Mouse (Mus musculus) heart, embryonic 11.5 days (tissue): ENCODE data around the gene Hopx. TPM values are rescaled to one million over a fixed set of nuclear protein-coding genes. Genes with fewer than 3 reads are reported as not detected.

ENCODE experiments used
- ATAC-seq: fragments of 200-750 bp; cut with Nextera tagmentation; replicated peaks from 2 replicates; pipeline ENCODE4 v1.8.0; 2017; ENCODE audit warnings: moderate library complexity; ENCODE audit not compliant: insufficient number of reproducible peaks, low FRiP score, low TSS enrichment
- H3K27ac ChIP-seq: fragments of 300-500 bp; sonication (generic); 2 replicates; pipeline ENCODE4 v1.5.1; 2014; ENCODE audit warnings: mild to moderate bottlenecking, low read depth, low read length
- H3K27me3 ChIP-seq: fragments of 300-500 bp; sonication (generic); 2 replicates; pipeline ENCODE4 v1.6.1; 2014; ENCODE audit warnings: mild to moderate bottlenecking, low read length, mixed read lengths; ENCODE audit not compliant: control insufficient read depth, insufficient read depth
- H3K36me3 ChIP-seq: fragments of 300-500 bp; sonication (generic); 2 replicates; pipeline ENCODE4 v1.6.1; 2014; ENCODE audit warnings: mild to moderate bottlenecking, low read length, moderate library complexity, mixed read lengths; ENCODE audit not compliant: control insufficient read depth, insufficient read depth
- H3K4me1 ChIP-seq: fragments of 300-500 bp; sonication (generic); 2 replicates; pipeline ENCODE4 v1.6.1; 2014; ENCODE audit warnings: low read length; ENCODE audit not compliant: control insufficient read depth, insufficient read depth
- H3K4me2 ChIP-seq: fragments of 300-500 bp; sonication (generic); 2 replicates; pipeline ENCODE4 v1.6.1; 2014; ENCODE audit warnings: mild to moderate bottlenecking, moderate library complexity
- H3K4me3 ChIP-seq: fragments of 300-500 bp; sonication (generic); 2 replicates; pipeline ENCODE4 v1.5.1; 2014; ENCODE audit warnings: low read depth, low read length
- H3K9ac ChIP-seq: fragments of 300-500 bp; sonication (generic); 2 replicates; pipeline ENCODE4 v1.6.1; 2014; ENCODE audit warnings: mild to moderate bottlenecking, low read depth, low read length, moderate library complexity
- H3K9me3 ChIP-seq: fragments of 300-500 bp; sonication (generic); replicated peaks from 2 replicates; pipeline ENCODE4 v1.6.1; 2016; ENCODE audit warnings: low read length; ENCODE audit not compliant: control insufficient read depth
- WGBS: fragments of 180-500 bp; shearing (Covaris S2); extraction: QIAGEN DNeasy Blood & Tissue Kit; methylation state at CpG from one replicate; pipeline ENCODE4 v1.1.7; 2014; ENCODE audit not compliant: insufficient replicate concordance; 5-methylcytosine and 5-hydroxymethylcytosine counted together
- polyA plus RNA-seq: library from polyadenylated mRNA; unstranded; fragments of >200 nt; fragmentation: Nextera tagmentation; extraction: Ambion mirVana; gene quantifications from 2 replicates; pipeline ENCODE4 v1.2.1, GENCODE M21; 2014

Gene Hopx
- polyA plus RNA-seq, 1 experiment from 2014 or later, result 19.7 TPM

DNA sequence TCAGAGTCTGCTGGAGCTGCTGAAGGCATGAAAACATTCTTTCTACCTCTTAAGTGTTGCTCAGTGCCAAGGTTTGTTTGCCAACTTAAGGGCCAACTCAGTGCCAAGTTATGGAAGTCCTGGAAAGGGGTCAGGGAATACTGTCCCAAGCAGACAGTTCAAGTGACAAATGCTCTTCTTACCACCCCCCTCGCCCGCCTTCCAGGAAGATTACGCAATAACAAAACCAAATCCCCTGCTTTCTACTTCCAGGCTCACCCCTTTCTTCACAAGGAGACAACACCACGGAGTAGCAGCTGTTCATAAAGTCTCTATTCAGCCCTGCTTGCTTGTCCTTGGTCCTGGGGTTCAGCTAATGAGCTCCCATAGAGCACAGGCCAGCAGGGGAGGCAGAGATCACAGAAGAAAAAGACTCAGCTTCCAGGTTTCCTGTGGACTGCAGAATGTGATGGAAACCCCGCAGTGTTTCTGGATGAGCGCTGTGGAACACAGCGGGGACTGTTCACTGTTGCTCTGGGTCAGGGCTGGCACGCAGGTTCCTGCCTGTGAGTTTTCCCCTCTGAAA lies 22.9 kb upstream of the Hopx start:
- H3K4me3 ChIP-seq, result no peak overlapping the region
- H3K4me2 ChIP-seq, result no peak overlapping the region
- no peaks in the 10 kb centered on the region for H3K27me3 ChIP-seq
- WGBS, result 62% methylated on average over 8 of the region's 8 CpGs
- peaks cover 12% of the 10 kb centered on the region for H3K4me1 ChIP-seq
- no peak overlapping the region for H3K27ac ChIP-seq
- no peaks in the 10 kb centered on the region for H3K9me3 ChIP-seq
- H3K36me3 ChIP-seq, result no peaks in the 10 kb centered on the region
- ATAC-seq, result no peak
- H3K9ac ChIP-seq, result 0 out of 2 replicates have a peak overlapping the region, but pooled peaks have one; percentile 10

DNA sequence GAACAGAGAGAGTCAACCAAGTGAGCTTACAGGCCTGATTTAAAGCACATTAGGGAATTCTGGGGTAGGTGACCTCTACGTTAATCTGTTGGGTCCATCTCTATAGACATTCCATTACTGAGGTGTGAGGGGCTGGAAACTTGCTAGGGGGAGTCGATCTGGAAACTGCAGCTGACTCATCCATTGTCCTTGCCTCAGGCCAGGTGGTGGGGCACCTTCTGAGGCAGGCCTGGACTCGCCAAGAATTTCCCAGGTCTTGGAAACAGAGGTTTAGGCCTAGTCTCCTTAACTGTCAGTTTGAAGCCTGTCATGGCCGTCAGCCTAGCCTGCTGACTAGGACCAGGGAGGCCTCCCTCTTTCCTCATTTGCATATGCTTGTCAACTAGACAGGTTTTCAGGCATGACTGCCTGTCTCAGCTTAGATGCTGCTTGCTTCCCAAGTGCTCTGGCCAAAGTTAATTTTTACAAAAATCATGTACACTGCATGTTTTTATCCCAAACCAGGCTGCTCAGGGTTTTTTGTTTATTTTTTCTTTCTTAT lies 21.8 kb upstream of the Hopx start:
- H3K27ac ChIP-seq, result no peak overlapping the region
- H3K4me1 ChIP-seq, result peaks cover 15% of the 10 kb centered on the region
- H3K9me3 ChIP-seq, result no peaks in the 10 kb centered on the region
- 61% methylated on average over 4 of the region's 4 CpGs for WGBS
- H3K27me3 ChIP-seq, result no peaks in the 10 kb centered on the region
- H3K36me3 ChIP-seq, result no peaks in the 10 kb centered on the region
- H3K4me2 ChIP-seq, result no peak overlapping the region
- no peak overlapping the region for H3K4me3 ChIP-seq
- ATAC-seq, result no peak
- H3K9ac ChIP-seq, result no peak overlapping the region

DNA sequence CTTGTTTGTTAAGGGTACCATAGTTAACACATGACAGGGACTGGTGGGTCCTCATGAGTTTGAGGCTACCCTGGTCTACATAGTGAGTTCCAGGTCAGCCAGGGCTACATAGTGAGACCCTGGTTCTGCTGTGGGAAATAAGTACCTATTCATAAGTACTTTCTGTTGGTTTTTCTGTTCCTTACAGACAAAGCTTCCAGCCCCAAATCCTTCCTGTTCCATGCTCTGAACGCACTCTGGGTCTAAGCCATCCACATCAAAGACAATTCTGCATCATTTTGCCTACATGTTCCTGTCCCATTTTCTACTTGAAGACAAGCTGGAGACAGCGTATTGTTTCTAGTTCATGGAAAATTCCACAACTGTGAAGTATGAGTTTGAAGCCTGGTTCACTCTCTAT lies 20.0 kb upstream of the Hopx start:
- no peaks in the 10 kb centered on the region for H3K27me3 ChIP-seq
- no peaks in the 10 kb centered on the region for H3K9me3 ChIP-seq
- no peak overlapping the region for H3K9ac ChIP-seq
- ATAC-seq, result no peak
- H3K4me2 ChIP-seq, result no peak overlapping the region
- H3K36me3 ChIP-seq, result no peaks in the 10 kb centered on the region
- peaks cover 22% of the 10 kb centered on the region for H3K4me1 ChIP-seq
- 83% methylated on average over 2 of the region's 2 CpGs for WGBS
- no peak overlapping the region for H3K27ac ChIP-seq
- no peak overlapping the region for H3K4me3 ChIP-seq

DNA sequence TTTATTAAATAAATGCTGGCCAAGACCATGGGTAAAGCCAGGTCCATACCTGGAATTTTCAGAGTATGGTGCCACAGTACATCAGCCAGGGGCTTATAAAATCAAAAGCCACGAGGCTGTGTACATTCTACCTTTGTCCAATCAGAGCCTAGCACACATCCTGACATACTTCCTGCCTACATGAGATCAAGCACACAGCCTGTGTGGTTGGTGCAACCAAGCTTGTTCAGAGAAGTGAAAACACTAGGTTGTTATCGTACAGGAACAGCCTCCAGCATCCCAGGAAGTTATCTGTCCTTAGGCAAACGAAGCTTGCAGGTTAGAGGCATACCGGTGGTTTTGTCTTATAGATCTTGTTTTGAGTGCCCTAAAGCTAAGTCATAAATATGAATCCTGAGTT lies 19.5 kb upstream of the Hopx start:
- Histone ChIP-seq H3K36me3 (no peaks in the 10 kb centered on the region), H3K27me3 (no peaks in the 10 kb centered on the region), H3K4me2 (no peak overlapping the region), H3K9ac (no peak overlapping the region), H3K4me3 (no peak overlapping the region), H3K9me3 (no peaks in the 10 kb centered on the region), H3K27ac (no peak overlapping the region), H3K4me1 (peaks cover 22% of the 10 kb centered on the region)
- 62% methylated on average over 4 of the region's 4 CpGs for WGBS
- no peak for ATAC-seq

DNA sequence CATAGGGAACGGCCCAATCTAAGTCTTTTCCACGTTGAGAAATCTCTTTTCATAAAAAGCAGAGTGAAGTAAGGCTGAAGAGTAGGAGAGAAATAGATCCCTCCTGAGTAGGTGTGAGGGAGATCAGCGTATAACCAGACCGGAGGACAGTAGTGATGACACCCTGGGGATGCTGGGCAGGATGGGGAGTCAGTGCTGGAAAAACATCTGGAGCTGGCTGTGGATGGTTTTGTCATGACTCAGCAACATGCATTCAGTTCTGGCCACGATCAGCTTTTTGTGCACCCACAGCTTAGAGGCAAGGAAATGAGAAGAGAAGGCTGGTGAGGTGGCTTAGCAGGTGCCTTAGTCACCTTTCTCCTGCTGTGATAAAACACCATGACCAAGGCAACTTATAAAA lies 19.0 kb upstream of the Hopx start:
- Histone ChIP-seq H3K4me3 (no peak overlapping the region), H3K9me3 (peaks cover under 1% of the 10 kb centered on the region; the same call in 1 of the 2 replicates), H3K27ac (no peak overlapping the region), H3K4me2 (no peak overlapping the region), H3K9ac (no peak overlapping the region), H3K4me1 (peaks cover 22% of the 10 kb centered on the region), H3K27me3 (no peaks in the 10 kb centered on the region), H3K36me3 (no peaks in the 10 kb centered on the region)
- no peak for ATAC-seq
- 75% methylated on average over 5 of the region's 5 CpGs for whole genome bisulfite sequencing

DNA sequence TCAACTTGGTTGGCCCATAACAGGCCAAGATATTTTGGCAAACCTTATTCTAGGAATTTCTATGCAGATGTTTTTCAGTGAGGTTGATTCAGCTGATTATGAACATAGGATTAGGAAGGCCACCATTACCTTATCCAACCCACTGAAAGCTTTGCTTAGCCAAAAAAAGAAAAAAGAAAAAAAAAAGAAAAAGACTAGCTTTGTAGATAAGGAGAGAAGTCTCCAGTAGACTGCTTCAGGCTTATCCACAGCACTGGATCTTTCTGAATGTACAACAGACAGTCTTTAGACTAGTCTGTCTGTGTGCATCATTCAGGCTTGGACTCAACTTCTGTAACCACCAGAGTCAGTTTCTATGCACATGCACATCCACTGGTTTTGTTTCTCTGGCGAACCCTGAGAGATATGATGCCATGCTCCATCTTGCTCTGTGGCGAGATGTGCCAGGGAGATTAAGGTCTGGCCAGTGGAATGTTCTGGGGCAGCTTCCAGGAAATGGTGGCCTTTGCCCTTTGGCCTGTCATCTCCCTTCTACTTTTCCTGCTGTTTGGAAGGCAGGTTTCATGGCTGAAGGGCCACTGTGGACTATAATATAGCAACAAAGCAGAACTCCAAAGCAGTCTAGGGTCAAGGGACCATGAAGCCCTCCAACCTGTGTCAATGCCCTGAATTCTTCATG lies 17.7 kb upstream of the Hopx start:
- no peak overlapping the region for H3K4me3 ChIP-seq
- peaks cover 21% of the 10 kb centered on the region for H3K4me1 ChIP-seq
- peaks cover 5% of the 10 kb centered on the region; the same call in 1 of the 2 replicates for H3K9me3 ChIP-seq
- H3K27me3 ChIP-seq, result no peaks in the 10 kb centered on the region
- WGBS, result 76% methylated on average over 2 of the region's 2 CpGs
- no peak for ATAC-seq
- H3K36me3 ChIP-seq, result no peaks in the 10 kb centered on the region
- no peak overlapping the region for H3K4me2 ChIP-seq
- no peak overlapping the region for H3K27ac ChIP-seq
- no peak overlapping the region for H3K9ac ChIP-seq

DNA sequence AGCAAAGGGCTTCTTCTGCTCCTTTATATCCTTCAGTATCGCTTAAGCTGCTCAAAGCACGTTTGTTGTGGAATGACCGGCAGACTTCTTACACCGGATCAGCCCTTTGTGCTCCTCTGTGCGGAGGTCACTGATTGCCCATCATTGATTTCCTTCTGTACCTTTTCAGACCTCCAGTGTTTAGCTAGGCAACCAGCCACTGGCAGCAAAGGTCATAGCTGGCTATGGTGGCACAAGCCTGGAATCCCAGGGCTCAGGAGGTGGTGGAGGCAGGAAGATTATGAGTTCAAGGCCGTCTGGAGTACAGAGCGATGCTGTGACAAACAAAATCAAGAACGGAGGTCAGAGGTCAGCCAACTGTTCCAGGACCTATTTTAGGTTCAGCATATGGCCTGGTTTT lies 17.0 kb upstream of the Hopx start:
- Histone ChIP-seq H3K4me2 (no peak overlapping the region), H3K9me3 (peaks cover 5% of the 10 kb centered on the region; the same call in 1 of the 2 replicates), H3K4me3 (no peak overlapping the region), H3K4me1 (peaks cover 18% of the 10 kb centered on the region), H3K36me3 (no peaks in the 10 kb centered on the region), H3K9ac (no peak overlapping the region), H3K27me3 (no peaks in the 10 kb centered on the region), H3K27ac (no peak overlapping the region; the same call in 1 of the 2 replicates)
- ATAC-seq, result no peak
- WGBS, result 84% methylated on average over 8 of the region's 8 CpGs

DNA sequence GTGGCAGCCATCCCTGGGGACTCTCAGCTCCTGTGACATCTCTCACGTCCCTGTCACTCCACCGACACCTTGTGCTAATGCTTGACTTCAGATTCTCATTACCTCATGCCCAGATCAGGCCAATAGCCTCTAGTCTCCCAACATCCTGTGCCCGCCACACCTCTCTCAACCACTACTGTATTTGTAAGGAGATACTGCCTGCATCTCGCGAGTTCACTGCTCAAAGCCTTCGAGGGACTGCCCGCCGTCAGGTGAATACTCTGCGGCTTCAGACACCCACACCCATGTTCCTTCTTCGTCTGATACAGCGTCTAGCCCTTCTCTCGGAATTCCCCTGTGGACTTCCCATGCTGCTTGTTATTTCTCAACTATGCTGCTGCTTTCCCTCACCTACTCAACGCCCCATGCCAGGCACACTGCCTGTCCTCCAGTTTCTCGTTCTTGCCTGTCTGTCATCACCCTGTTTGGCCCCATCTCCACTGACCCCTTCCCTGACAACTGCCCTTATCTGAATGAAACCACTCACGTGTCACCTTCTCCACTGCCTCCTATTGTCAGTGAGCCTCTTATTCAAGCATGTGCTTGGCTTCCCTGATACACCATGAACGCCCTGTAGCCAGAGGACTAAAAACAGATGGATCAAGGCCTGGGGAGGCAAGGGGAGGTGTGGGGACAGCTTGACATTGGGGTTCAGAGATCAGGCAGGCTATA lies 15.5 kb upstream of the Hopx start:
- peak; percentile 81 for ATAC-seq
- Histone ChIP-seq H3K9me3 (peaks cover 5% of the 10 kb centered on the region; the same call in 1 of the 2 replicates), H3K27ac (peak overlapping the region; percentile 93), H3K4me3 (0 out of 2 replicates have a peak overlapping the region, but pooled peaks have one; percentile 6), H3K4me2 (peak overlapping the region; percentile 55), H3K9ac (peak overlapping the region; percentile 18; the same call in 1 of the 2 replicates), H3K36me3 (no peaks in the 10 kb centered on the region), H3K4me1 (peaks cover 21% of the 10 kb centered on the region), H3K27me3 (no peaks in the 10 kb centered on the region)
- 20% methylated on average over 16 of the region's 16 CpGs for WGBS
